Mouse (Mus musculus): ENCODE data around the gene Tnfrsf4. TPM values are rescaled to one million over a fixed set of nuclear protein-coding genes. Genes with fewer than 3 reads are reported as not detected.

Tnfrsf4 gene
- 3.8 and 3.9 TPM in 2 replicates for polyA plus RNA-seq (2012; rRNA removed)

DNA sequence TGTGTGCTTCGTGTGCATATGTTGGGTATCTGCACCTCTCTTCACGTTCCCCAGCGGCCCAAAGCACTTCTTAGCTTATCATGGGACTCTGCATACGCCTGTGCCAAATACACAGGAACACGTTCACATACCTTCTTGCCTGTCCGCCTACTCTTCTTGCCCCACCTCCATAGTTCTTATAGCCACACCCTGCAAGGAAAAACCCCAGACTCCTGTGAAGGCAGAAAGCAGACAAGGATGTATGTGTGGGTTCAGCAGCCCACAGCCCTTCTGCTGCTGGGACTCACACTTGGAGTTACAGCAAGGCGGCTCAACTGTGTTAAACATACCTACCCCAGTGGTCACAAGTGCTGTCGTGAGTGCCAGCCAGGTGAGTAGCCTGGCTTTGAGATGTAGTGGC, at the start of gene Tnfrsf4:
TSS of gene Tnfrsf4 (plus strand) at position 207 of the 400 bp plus-strand sequence.

DNA sequence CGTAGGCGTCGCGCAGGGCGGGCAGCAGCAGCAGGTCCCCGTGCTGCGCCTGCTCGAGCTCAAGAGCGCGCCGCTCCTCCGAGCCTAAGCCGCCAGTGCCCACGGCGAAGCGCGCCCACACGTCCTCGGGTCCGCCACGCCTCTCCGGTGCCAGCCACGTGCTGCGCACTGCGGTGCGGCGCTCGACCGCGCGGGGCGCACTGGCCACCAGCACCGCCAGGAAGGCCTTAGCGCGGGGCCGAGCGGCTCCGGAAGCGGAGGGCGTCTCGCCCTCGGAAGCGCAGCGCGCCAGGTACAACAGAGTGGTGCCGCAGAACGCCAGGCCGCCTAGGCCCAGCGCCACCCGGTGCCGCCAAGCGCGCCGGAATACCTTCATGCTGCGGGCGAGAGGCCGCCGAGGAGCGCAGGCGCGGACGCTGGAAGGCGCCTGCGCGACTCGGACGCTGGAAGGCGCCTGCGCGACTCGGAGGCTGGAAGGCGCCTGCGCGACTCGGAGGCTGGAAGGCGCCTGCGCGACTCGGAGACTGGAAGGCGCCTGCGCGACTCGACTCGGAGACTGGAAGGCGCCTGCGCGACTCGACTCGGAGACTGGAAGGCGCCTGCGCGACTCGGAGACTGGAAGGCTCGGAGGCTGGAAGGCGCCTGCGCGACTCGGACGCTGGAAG, 21.3 kb upstream of the Tnfrsf4 start, which contains the start of the genes B3galt6 and Sdf4:
TSS of gene B3galt6 (minus strand) at position 409 of the 665 bp plus-strand sequence.
TSS of gene Sdf4 (plus strand) at position 632 of the 665 bp plus-strand sequence.

DNA sequence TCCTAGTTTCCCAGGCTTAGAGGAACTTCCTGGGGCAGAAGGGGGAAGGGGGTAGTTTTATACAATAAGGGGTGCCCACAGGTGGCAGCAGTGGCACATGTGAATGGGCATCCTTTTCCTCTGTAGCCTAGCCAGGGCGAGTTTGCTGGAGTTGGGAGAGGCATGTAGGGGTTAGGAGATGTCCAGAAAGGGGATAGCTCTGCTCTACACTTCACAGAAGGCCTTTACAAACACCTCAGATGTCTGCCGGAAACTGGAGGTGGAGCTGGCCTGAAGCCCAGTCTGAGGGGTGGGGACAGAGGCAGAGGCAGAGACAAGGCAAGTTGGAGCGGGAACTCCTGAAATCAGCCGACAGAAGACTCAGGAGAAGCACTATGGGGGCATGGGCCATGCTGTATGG, 12.4 kb downstream of the Tnfrsf4 start, which contains the start of gene Tnfrsf18:
TSS of gene Tnfrsf18 (plus strand) at position 152 of the 400 bp plus-strand sequence.

DNA sequence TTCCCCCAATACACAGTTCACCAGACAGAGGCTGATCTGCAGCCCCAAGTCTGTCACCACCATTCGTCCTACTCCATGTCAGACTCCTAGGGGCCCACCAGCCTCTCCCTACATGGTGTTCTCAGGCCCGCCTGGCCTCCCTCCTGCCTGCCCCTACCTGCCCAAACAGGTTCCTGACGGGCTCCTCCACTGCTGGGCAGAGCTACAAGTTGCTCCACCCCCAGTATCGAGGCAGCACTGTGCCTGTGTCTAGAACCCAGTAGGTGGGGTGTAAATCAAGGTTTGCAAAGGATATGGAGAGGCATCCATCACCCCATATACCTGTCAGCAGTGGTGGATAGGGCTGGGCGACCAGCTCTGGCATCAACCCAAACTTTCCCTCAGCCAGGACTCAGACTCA, 45.6 kb downstream of the Tnfrsf4 start, which contains the start of gene Ttll10:
TSS of gene Ttll10 (minus strand) at position 154 of the 400 bp plus-strand sequence.

Other genes with a start within 250 kb of the Tnfrsf4 start
- 18.5 and 19.0 TPM in 2 replicates for gene Vwa1, start 239.1 kb upstream of the Tnfrsf4 start, polyA plus RNA-seq (2012; rRNA removed)
- gene Tmem88b, start 228.0 kb upstream of the Tnfrsf4 start, polyA plus RNA-seq (2012; rRNA removed) = 0.98 and 1.3 TPM in 2 replicates
- 0.06 TPM in 1 of 2 replicates, not detected in the other for gene Ankrd65, start 223.4 kb upstream of the Tnfrsf4 start, polyA plus RNA-seq (2012; rRNA removed)
- 121 and 130 TPM in 2 replicates for gene Mrpl20, start 211.0 kb upstream of the Tnfrsf4 start, polyA plus RNA-seq (2012; rRNA removed)
- gene Ccnl2, start 201.4 kb upstream of the Tnfrsf4 start, polyA plus RNA-seq (2012; rRNA removed) = 221 and 226 TPM in 2 replicates
- 107 and 111 TPM in 2 replicates for gene Aurkaip1, start 182.6 kb upstream of the Tnfrsf4 start, polyA plus RNA-seq (2012; rRNA removed)
- 46.6 and 77.3 TPM in 2 replicates for gene Mxra8, start 174.2 kb upstream of the Tnfrsf4 start, polyA plus RNA-seq (2012; rRNA removed)
- gene Dvl1, start 166.4 kb upstream of the Tnfrsf4 start, polyA plus RNA-seq (2012; rRNA removed) = 149 and 150 TPM in 2 replicates
- 0.53 and 0.79 TPM in 2 replicates for gene Tas1r3, start 150.5 kb upstream of the Tnfrsf4 start, polyA plus RNA-seq (2012; rRNA removed)
- 20.1 and 21.9 TPM in 2 replicates for gene Cptp, start 144.4 kb upstream of the Tnfrsf4 start, polyA plus RNA-seq (2012; rRNA removed)
- gene Ints11, start 144.3 kb upstream of the Tnfrsf4 start, polyA plus RNA-seq (2012; rRNA removed) = 67.9 and 76.2 TPM in 2 replicates
- gene Pusl1, start 122.1 kb upstream of the Tnfrsf4 start, polyA plus RNA-seq (2012; rRNA removed) = 87.2 and 88.3 TPM in 2 replicates
- gene Acap3, start 122.0 kb upstream of the Tnfrsf4 start, polyA plus RNA-seq (2012; rRNA removed) = 101 and 108 TPM in 2 replicates
- gene Ube2j2, start 70.0 kb upstream of the Tnfrsf4 start, polyA plus RNA-seq (2012; rRNA removed) = 117 and 126 TPM in 2 replicates
- gene C1qtnf12, start 51.5 kb upstream of the Tnfrsf4 start, polyA plus RNA-seq (2012; rRNA removed) = 9.6 and 14.8 TPM in 2 replicates
- gene B3galt6, start 21.2 kb upstream of the Tnfrsf4 start, polyA plus RNA-seq (2012; rRNA removed) = 15.3 and 15.5 TPM in 2 replicates
- gene Sdf4, start 21.0 kb upstream of the Tnfrsf4 start, polyA plus RNA-seq (2012; rRNA removed) = 57.2 and 69.7 TPM in 2 replicates
- gene Tnfrsf18, start 12.3 kb downstream of the Tnfrsf4 start, polyA plus RNA-seq (2012; rRNA removed) = 0.29 and 0.54 TPM in 2 replicates
- 0.05 and 0.55 TPM in 2 replicates for gene Ttll10, start 45.6 kb downstream of the Tnfrsf4 start, polyA plus RNA-seq (2012; rRNA removed)
- gene 9430015G10Rik, start 96.1 kb downstream of the Tnfrsf4 start, polyA plus RNA-seq (2012; rRNA removed) = 62.6 and 67.3 TPM in 2 replicates
- gene Rnf223, start 116.7 kb downstream of the Tnfrsf4 start, polyA plus RNA-seq (2012; rRNA removed) = 2.3 and 3.0 TPM in 2 replicates
- gene Agrn, start 183.6 kb downstream of the Tnfrsf4 start, polyA plus RNA-seq (2012; rRNA removed) = 456 and 465 TPM in 2 replicates
- 10.0 and 16.4 TPM in 2 replicates for gene Isg15, start 187.0 kb downstream of the Tnfrsf4 start, polyA plus RNA-seq (2012; rRNA removed)
- 4.1 and 4.4 TPM in 2 replicates for gene AW011738, start 189.5 kb downstream of the Tnfrsf4 start, polyA plus RNA-seq (2012; rRNA removed)
- gene Perm1, start 202.0 kb downstream of the Tnfrsf4 start, polyA plus RNA-seq (2012; rRNA removed) = 1.0 and 1.1 TPM in 2 replicates
- 96.4 and 97.6 TPM in 2 replicates for gene Plekhn1, start 221.0 kb downstream of the Tnfrsf4 start, polyA plus RNA-seq (2012; rRNA removed)
- 112 TPM in 2 replicates for gene Noc2l, start 222.2 kb downstream of the Tnfrsf4 start, polyA plus RNA-seq (2012; rRNA removed)
- 5.7 and 6.8 TPM in 2 replicates for gene Samd11, start 241.8 kb downstream of the Tnfrsf4 start, polyA plus RNA-seq (2012; rRNA removed)

Data from central nervous system, embryonic 14 days (tissue).